In the genomic region with DNA sequence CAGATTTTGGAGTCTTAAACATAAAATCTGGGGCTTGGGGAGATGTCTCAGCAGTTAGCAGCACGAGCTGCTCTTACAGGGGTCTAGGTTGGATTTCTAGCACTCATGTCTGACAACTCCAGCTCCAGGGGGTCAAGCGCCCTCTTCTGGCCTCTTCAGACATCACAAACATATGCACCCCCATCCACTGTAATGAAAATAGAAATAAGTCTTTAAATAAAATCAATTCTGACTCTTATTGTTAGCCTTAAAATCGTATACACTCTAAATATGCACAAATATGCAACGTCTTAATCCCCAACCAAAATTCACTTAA, we compare ENCODE assay signal across 11 mouse cellular contexts. TPM values are rescaled to one million over a fixed set of nuclear protein-coding genes. Genes with fewer than 3 reads are reported as not detected.
DNase-seq lines count a peak whose midpoint lies in the region; ATAC-seq and TF ChIP-seq lines count a peak whose summit lies in the region.
"Had no signal": no experiment of that assay in that cellular context is flagged by ENCODE, and none has a peak within 500 bp of the region (broad histone marks: within the 10 kb centered on the region; RNA-seq: fewer than 3 reads in every experiment).

No protein-coding gene starts in this region.

- H3K4me1 ChIP-seq in heart, embryonic 10.5 days, result peaks cover 30% of the 10 kb centered on the region
- peaks cover 2% of the 10 kb centered on the region; the same call in 1 of the 2 replicates for H3K4me1 ChIP-seq in liver, postnatal 0 days (ENCODE audit: insufficient read depth)
- H3K4me1 ChIP-seq in liver, embryonic 12.5 days, result 0 out of 2 replicates have a peak, but pooled peaks cover 7% of the 10 kb centered on the region
- H3K4me1 ChIP-seq in small intestine, adult 2 months (ENCODE audit: control insufficient read depth, insufficient read depth, insufficient read length, low read length), result no peaks in the 10 kb centered on the region

- no peaks in the 10 kb centered on the region for H3K9me3 ChIP-seq in heart, embryonic 10.5 days
- H3K9me3 ChIP-seq in liver, postnatal 0 days (ENCODE audit: low read length), result no peaks in the 10 kb centered on the region
- H3K9me3 ChIP-seq in liver, embryonic 12.5 days (replicated peaks), result no peaks in the 10 kb centered on the region
- H3K9me3 ChIP-seq: G1E had no signal

- no peak overlapping the region for H3K9ac ChIP-seq in liver, postnatal 0 days (replicated peaks)
- H3K9ac ChIP-seq in liver, embryonic 12.5 days, result no peak overlapping the region

- no peak for ATAC-seq in liver, postnatal 0 days
- ATAC-seq in liver, embryonic 12.5 days, result no peak
- no peak for ATAC-seq in megakaryocyte, adult 5-6 weeks (ENCODE audit: poor library complexity, severe bottlenecking)
- ATAC-seq: forebrain, embryonic 16.5 days; inflammation-experienced regulatory T-cells, adult 6 months had no signal

- no peak overlapping the region for H3K4me3 ChIP-seq in heart, embryonic 10.5 days
- H3K4me3 ChIP-seq in liver, postnatal 0 days (ENCODE audit: low read depth, low read length), result no peak overlapping the region
- no peak overlapping the region for H3K4me3 ChIP-seq in liver, embryonic 12.5 days
- H3K4me3 ChIP-seq in small intestine, adult 2 months (ENCODE audit: low read depth, low read length), result no peak overlapping the region

- peak; percentile 36; the same call in 1 of the 2 replicates for TF ChIP-seq CTCF in liver, postnatal 0 days (IDR thresholded peaks at IDR 0.05; ENCODE audit: low read depth)
- TF ChIP-seq CTCF in small intestine, adult 2 months (IDR thresholded peaks at IDR 0.05; ENCODE audit: extremely low read depth, insufficient read length, insufficient replicate concordance, low read depth, low read length), result peak; percentile 19; the same call in 1 of the 2 replicates

- peak overlapping the region; percentile 70; the same call in 1 of the 2 replicates for H3K27ac ChIP-seq in heart, embryonic 10.5 days
- no peak overlapping the region for H3K27ac ChIP-seq in liver, postnatal 0 days (ENCODE audit: low read depth)
- H3K27ac ChIP-seq in liver, embryonic 12.5 days, result no peak overlapping the region
- H3K27ac ChIP-seq in small intestine, adult 2 months (ENCODE audit: insufficient read depth, low read depth, low read length), result no peak overlapping the region

- no peak overlapping the region for H3K4me2 ChIP-seq in liver, postnatal 0 days (ENCODE audit: low read depth, low read length)
- no peak overlapping the region for H3K4me2 ChIP-seq in liver, embryonic 12.5 days

- no peaks in the 10 kb centered on the region for H3K36me3 ChIP-seq in heart, embryonic 10.5 days
- H3K36me3 ChIP-seq in liver, postnatal 0 days (replicated peaks; ENCODE audit: insufficient read depth, low read length), result no peaks in the 10 kb centered on the region
- no peaks in the 10 kb centered on the region for H3K36me3 ChIP-seq in liver, embryonic 12.5 days
- H3K36me3 ChIP-seq in small intestine, adult 2 months (ENCODE audit: control insufficient read depth, insufficient read depth, low read length), result no peaks in the 10 kb centered on the region
- H3K36me3 ChIP-seq: G1E had no signal

- TF ChIP-seq POLR2A in small intestine, adult 2 months (IDR thresholded peaks at IDR 0.05; ENCODE audit: low read depth, low read length), result no peak

- WGBS in heart, embryonic 10.5 days, result 54% methylated on average over 4 of the region's 4 CpGs
- 48% methylated on average over 4 of the region's 4 CpGs for WGBS in liver, postnatal 0 days (ENCODE audit: insufficient replicate concordance)
- WGBS in liver, embryonic 12.5 days (ENCODE audit: insufficient replicate concordance), result 31% methylated on average over 4 of the region's 4 CpGs
- WGBS in small intestine, adult 2 months, result 62% methylated on average over 4 of the region's 4 CpGs

- DNase-seq in heart, embryonic 10.5 days (ENCODE audit: low spot score), result no peak
- DNase-seq in heart, adult 18-20 months, result no peak
- no peak for DNase-seq in liver, postnatal 0 days
- peak; percentile 55 for DNase-seq in MN1 (ENCODE audit: low spot score)
- DNase-seq in left cerebral cortex, adult 11 months (ENCODE audit: low spot score), result no peak

- no peak for TF ChIP-seq EP300 in liver, postnatal 0 days (IDR thresholded peaks at IDR 0.05; ENCODE audit: low read depth)

- no peaks in the 10 kb centered on the region for H3K27me3 ChIP-seq in heart, embryonic 10.5 days (ENCODE audit: insufficient read depth, poor library complexity, severe bottlenecking)
- H3K27me3 ChIP-seq in liver, postnatal 0 days (ENCODE audit: insufficient read depth, low read length), result peaks cover 36% of the 10 kb centered on the region
- H3K27me3 ChIP-seq in liver, embryonic 12.5 days (replicated peaks), result peaks cover 43% of the 10 kb centered on the region
- H3K27me3 ChIP-seq in small intestine, adult 2 months (ENCODE audit: control insufficient read depth, insufficient read depth, low read length), result peaks cover 10% of the 10 kb centered on the region

RNA-seq across cellular contexts. Expression of a gene that starts 4.6 kb away (rescaled TPM):
- polyA plus RNA-seq in heart, embryonic 10.5 days (2016; fragmentation: Nextera tagmentation; extraction: Ambion mirVana), result 158 and 178 TPM in 2 replicates
- 100 to 1,000 TPM in 1 of 2 experiments, 10 to 100 TPM in 1; 80.7 to 123 TPM for total RNA-seq in heart, adult 18-20 months (2021)
- 2.4 and 2.5 TPM in 2 replicates for polyA plus RNA-seq in liver, postnatal 0 days (2015; fragmentation: Nextera tagmentation; extraction: Ambion mirVana)
- 7.6 and 10.9 TPM in 2 replicates for polyA plus RNA-seq in liver, embryonic 12.5 days (2016; fragmentation: Nextera tagmentation; extraction: Ambion mirVana)
- 5.5 and 8.6 TPM in 2 replicates for polyA plus RNA-seq in small intestine, adult 2 months (2012; rRNA removed)
- total RNA-seq in megakaryocyte, adult 5-6 weeks (2015), result 2.7 and 2.9 TPM in 2 replicates
- 1.2 and 1.6 TPM in 2 replicates for total RNA-seq in megakaryocyte, adult 5-6 weeks (2017)

RNA-seq across cellular contexts. Expression of a gene that starts 55.0 kb away (rescaled TPM):
- polyA plus RNA-seq in heart, embryonic 10.5 days (2016; fragmentation: Nextera tagmentation; extraction: Ambion mirVana), result 137 and 226 TPM in 2 replicates
- under 1 TPM; 0.37 to 0.51 TPM for total RNA-seq in heart, adult 18-20 months (2021)
- polyA plus RNA-seq in liver, postnatal 0 days (2015; fragmentation: Nextera tagmentation; extraction: Ambion mirVana), result 3,364 and 3,428 TPM in 2 replicates
- polyA plus RNA-seq in liver, embryonic 12.5 days (2016; fragmentation: Nextera tagmentation; extraction: Ambion mirVana), result 12.4 and 14.3 TPM in 2 replicates
- polyA plus RNA-seq in small intestine, adult 2 months (2012; rRNA removed), result 7.7 and 17.9 TPM in 2 replicates
- total RNA-seq in megakaryocyte, adult 5-6 weeks (2015), result not detected in 2 replicates
- not detected in 2 replicates for total RNA-seq in megakaryocyte, adult 5-6 weeks (2017)
- polyA plus RNA-seq: G1E; inflammation-experienced regulatory T-cells, adult 6 months had no signal

Comparison
In these comparisons a context has a peak if more than half of its experiments do, and no peak if none do; other contexts are left out.
1. RNA of a gene that starts 4.6 kb away (polyA plus RNA-seq): 158 to 178 TPM in heart, embryonic 10.5 days; 7.6 to 10.9 TPM in liver, embryonic 12.5 days, 5.5 to 8.6 TPM in small intestine, adult 2 months and 2.4 to 2.5 TPM in liver, postnatal 0 days; every median in the first group is over 10 times any median in the second.